Mouse (Mus musculus): ENCODE data around the gene Tex14.

DNA sequence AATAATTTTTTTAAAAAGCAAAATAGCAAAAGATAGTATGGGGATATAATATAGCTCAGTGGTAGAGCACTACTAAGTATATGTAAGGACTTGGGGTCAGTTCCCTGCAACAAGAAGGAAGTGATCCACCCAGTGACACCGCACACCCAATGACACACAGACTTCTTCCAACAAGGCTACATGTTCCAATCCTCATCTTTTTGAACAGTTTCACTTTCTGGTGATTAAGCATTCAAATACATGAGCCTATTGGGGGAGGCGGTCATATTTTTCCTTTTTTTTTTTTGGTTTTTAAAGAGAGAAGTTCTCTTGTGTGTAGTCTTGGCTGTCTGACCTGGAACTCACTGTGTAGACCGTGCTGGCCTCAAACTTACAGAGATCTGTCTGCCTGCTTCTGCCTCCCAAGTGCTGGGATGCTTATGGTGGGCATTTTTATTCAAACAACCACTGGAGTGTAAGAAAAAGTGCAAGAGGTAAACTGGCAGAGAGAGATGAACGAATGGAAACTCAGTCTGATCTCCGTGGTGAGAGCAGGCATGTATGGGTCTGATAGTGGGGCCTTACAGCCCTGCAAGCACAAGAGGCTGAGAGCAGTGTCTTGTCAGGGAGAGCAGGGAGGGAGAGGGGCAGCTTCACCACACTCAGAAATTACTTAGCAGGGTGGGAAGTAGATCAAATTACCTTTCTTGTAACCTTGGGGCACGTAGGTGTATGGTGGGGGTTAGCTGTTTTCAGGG, 28.2 kb downstream of the Tex14 start:
- TF ChIP-seq CTCF (conservative IDR thresholded peaks at IDR 0.05; ENCODE audit: insufficient read depth, insufficient read length, low read depth, low read length) (no peak), POLR2A (IDR thresholded peaks at IDR 0.05; ENCODE audit: low read depth, low read length) (no peak)
